Mouse (Mus musculus): ENCODE measurements at regions not wholly inside any gene's neighbourhood (a gene's known extent, or its start where the extent isn't known, plus 50 kb on each side); places are given as distances from the start of the nearest gene placed in this dataset.

DNA sequence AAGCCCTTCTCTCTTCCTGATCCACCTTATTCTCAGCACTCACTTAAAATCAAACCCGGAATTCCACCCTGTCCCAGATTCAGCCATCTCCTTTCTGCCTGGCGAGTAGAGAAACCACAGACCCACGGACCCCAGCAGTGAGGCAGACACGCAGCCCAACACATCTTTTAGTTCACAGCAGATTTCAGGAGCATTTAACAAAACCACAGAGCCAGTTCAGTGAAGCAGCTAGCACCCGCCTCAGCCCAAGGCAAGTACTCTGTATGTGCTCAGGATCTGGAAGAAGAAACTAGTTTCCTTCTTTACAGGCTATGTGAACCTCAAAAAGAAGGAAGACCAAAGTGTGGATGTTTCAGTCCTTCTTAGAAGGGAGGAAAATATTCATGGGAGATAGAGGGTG, 560.6 kb downstream of the Nyap2 start:
- TF ChIP-seq CTCF (IDR thresholded peaks at IDR 0.05; ENCODE audit: borderline replicate concordance, insufficient read depth, low read depth, low read length) (no peak), POLR2A (IDR thresholded peaks at IDR 0.05; ENCODE audit: borderline replicate concordance, insufficient read depth, low read length) (no peak)
